Mouse (Mus musculus) bone marrow macrophage, adult 2 months (primary cell): ENCODE measurements around the gene Lin7c.

Experiments used
- CTCF ChIP-seq: IDR thresholded peaks from 2 replicates; pipeline ENCODE4 v1.5.1; 2012; ENCODE audit warnings: low read depth, mild to moderate bottlenecking, low read length, moderate library complexity
- POLR2A ChIP-seq: IDR thresholded peaks from 2 replicates; pipeline ENCODE4 v1.6.1; 2012; ENCODE audit warnings: mild to moderate bottlenecking, low read depth, low read length, borderline replicate concordance

DNA sequence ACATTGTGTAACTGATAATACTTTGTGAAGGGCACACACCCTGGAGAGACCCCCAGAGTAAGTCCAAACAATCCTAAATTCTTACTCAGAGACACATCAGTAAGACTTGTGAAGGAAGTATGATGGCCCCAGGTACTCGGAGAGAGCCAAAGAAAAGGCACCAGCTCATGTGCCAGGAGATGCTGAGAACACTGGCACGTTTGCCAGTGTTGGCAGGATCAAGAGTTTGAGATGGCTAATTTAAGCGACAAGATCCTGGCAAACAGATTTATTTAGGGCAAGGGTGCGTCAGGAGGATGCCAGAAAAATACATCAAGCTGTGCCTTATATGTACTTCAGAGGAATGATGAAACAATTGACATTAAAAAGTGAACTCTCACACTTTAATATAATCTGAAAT lies 6.1 kb upstream of the Lin7c start:
- no peak for TF ChIP-seq CTCF
- no peak for TF ChIP-seq POLR2A
